Mouse (Mus musculus) hindbrain, embryonic 12.5 days (tissue): ENCODE data around the gene Eml4. TPM values are rescaled to one million over a fixed set of nuclear protein-coding genes. Genes with fewer than 3 reads are reported as not detected.
A peak's percentile ranks its signal among the peaks of the same experiment; 100 is the strongest.

Experiments used
- ATAC-seq: fragments of 200-750 bp; cut with Nextera tagmentation; 2 replicates; pipeline ENCODE4 v1.8.0; 2017; ENCODE audit warnings: moderate TSS enrichment; ENCODE audit not compliant: low FRiP score
- H3K27ac ChIP-seq: fragments of 300-500 bp; sonication (generic); 2 replicates; pipeline ENCODE4 v1.5.1; 2016; ENCODE audit warnings: mild to moderate bottlenecking
- H3K27me3 ChIP-seq: fragments of 300-500 bp; sonication (generic); 2 replicates; pipeline ENCODE4 v1.6.1; 2016; ENCODE audit warnings: mild to moderate bottlenecking
- H3K36me3 ChIP-seq: fragments of 300-500 bp; sonication (generic); 2 replicates; pipeline ENCODE4 v1.6.1; 2016; ENCODE audit warnings: mild to moderate bottlenecking
- H3K4me1 ChIP-seq: fragments of 300-500 bp; sonication (generic); 2 replicates; pipeline ENCODE4 v1.6.1; 2016
- H3K4me2 ChIP-seq: fragments of 300-500 bp; sonication (generic); replicated peaks from 2 replicates; pipeline ENCODE4 v1.6.1; 2016; ENCODE audit warnings: mild to moderate bottlenecking
- H3K4me3 ChIP-seq: fragments of 300-500 bp; sonication (generic); 2 replicates; pipeline ENCODE4 v1.5.1; 2016; ENCODE audit warnings: mild to moderate bottlenecking
- H3K9ac ChIP-seq: fragments of 300-500 bp; sonication (generic); 2 replicates; pipeline ENCODE4 v1.6.1; 2016; ENCODE audit warnings: mild to moderate bottlenecking, moderate library complexity
- H3K9me3 ChIP-seq: fragments of 300-500 bp; sonication (generic); replicated peaks from 2 replicates; pipeline ENCODE4 v1.6.1; 2016; ENCODE audit warnings: mild to moderate bottlenecking
- WGBS: fragments of 180-500 bp; shearing (Covaris S2); methylation state at CpG from one replicate; pipeline ENCODE4 v1.1.7; 2016; 5-methylcytosine and 5-hydroxymethylcytosine counted together
- polyA plus RNA-seq: library from polyadenylated mRNA; unstranded; fragments of >200 nt; fragmentation: Nextera tagmentation; extraction: Ambion mirVana; gene quantifications from 2 replicates; pipeline ENCODE4 v1.2.1, GENCODE M21; 2016

Eml4 gene
- polyA plus RNA-seq: 57.9 and 59.7 TPM in 2 replicates

DNA sequence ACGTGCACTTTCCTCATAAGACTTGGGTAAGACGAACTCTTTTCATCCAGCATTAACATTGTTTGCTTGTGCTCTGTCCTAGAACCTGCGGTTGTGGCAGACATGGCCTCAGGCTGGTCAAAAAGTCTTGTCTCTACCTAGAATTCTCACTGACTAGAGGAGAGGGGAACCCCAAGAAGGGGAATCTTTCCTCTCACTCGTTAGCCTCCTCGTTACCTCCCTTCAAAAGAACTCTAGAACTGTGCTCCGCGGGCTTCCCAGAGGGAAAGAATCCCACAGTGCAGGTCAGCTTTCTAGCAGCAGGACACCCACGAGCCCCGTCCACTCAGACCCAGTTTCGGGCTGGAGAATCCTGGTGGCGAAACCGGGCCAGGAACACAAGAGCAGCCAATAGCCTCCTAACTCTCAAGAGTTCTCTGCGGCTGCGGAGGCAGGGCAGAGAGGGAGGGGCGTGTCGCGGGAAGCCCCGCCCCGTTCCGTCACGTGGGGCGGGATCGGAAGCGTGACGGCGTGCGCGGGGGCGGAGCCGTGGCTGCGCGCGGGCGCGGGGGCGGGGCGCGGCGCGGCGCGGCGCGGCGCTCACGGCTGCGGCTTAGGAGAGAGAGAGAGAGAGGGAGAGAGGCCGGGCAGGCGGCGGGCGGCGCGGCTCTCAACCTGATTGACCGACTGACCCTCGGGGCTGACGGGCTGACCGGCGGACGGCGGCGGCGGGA lies at the start of gene Eml4:
Eml4 (plus strand) TSS at position 553 of the 713 bp plus-strand sequence.
- H3K4me1 ChIP-seq: peaks cover 17% of the 10 kb centered on the region
- peak within 1 kb of the TSS; percentile 92 for H3K27ac ChIP-seq
- no peaks in the 10 kb centered on the region for H3K9me3 ChIP-seq
- H3K36me3 ChIP-seq: no peaks in the 10 kb centered on the region
- H3K4me3 ChIP-seq: peak within 1 kb of the TSS; percentile 98
- ATAC-seq: peak; percentile 95
- no peaks in the 10 kb centered on the region for H3K27me3 ChIP-seq
- H3K4me2 ChIP-seq: peak within 1 kb of the TSS; percentile 80
- peak within 1 kb of the TSS; percentile 96 for H3K9ac ChIP-seq
- WGBS: 1% methylated on average over 23 of the region's 62 CpGs

DNA sequence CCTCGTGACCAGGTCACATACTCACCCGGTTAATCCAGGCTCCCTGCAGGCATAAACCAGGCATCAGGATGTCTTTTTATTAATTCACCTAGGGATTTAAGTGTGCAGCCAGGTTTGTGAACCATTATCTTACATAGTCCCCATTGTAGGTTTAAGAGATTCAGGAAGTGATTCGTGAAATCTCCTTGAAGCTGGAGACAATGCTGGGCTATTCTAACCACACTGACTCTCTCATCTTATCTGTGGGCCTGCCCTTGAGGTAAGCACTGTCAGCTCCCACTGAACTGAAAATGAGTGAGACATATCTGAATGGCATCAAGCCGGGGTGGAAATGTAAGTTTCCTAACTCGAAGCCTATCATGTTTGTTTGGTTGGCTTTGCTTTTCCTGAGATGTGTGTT lies 49.3 kb upstream of the Eml4 start:
- Histone ChIP-seq H3K4me2 (no peak overlapping the region), H3K4me3 (no peak overlapping the region), H3K4me1 (no peaks in the 10 kb centered on the region), H3K27me3 (no peaks in the 10 kb centered on the region), H3K9me3 (no peaks in the 10 kb centered on the region), H3K36me3 (no peaks in the 10 kb centered on the region), H3K27ac (no peak overlapping the region), H3K9ac (no peak overlapping the region)
- WGBS: 86% methylated on average over 5 of the region's 5 CpGs
- no peak for ATAC-seq

DNA sequence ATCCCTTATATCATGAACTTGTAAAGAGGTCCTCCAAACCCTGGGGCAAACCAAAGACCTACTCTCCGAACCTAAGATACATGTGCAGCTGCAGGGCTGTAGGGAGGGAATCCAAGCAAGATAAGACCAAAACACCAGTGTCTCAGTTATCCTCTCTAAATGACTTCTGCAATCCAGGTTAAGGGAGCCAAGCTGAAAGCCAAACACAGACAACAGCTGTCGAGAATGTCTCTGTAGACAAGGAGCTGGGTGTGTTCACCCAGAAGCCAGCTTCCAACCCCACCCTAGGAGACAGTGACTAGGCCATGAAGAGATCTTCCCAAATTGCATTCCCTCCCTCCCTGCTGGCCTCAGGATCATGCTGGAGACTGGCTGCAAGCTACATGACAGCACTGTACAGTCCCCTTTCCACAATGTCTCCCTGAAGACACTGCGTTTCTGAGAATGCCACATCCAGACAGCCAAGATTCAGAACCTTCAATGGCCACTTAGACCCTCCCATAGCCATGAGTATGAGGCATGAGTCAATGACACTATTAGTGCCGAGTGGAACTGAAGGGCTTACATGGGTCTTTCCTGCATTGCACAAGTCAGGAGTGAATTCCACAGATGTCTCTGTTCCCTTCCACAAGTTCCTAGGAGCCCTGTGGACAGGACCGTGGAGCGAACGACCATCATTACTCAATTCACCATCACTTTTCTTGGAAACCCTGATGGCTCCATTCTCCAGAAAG lies 46.5 kb upstream of the Eml4 start:
- Histone ChIP-seq H3K4me2 (no peak overlapping the region), H3K27ac (no peak overlapping the region), H3K9me3 (no peaks in the 10 kb centered on the region), H3K4me3 (no peak overlapping the region), H3K27me3 (no peaks in the 10 kb centered on the region), H3K9ac (no peak overlapping the region), H3K4me1 (peaks cover 3% of the 10 kb centered on the region), H3K36me3 (no peaks in the 10 kb centered on the region)
- WGBS: 88% methylated on average over 7 of the region's 7 CpGs
- ATAC-seq: no peak

DNA sequence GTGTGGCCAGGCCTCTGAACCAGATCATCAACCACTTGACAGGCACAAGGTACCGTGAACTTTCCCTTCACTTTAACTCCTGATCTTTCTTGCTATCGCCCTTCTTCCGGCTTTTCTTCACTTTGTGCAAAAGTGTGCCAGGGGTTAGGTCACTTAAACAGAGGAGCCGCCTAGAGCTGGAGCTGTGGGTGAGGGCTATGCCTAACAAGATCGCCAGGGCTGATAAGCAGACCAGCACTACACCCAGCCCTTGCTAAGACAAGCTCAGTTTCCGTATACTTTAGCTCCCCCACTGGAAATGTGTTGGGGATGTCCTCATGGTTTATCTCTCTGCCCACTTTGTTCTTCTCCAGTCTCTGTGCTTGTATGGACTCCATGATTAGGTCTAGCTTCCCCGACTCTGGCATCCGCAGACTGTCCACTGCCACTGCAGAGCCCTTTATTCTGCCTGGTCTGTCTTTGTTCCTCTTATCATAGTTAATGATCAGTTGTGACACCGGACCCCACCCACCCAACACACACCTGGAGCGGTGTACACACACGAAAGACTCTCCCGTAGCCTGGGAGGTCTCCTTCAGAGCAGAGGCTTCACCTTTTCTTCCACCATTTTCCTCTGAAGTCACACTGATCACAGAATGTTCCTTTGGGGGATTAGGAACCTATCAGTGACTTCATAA lies 43.6 kb upstream of the Eml4 start:
- Histone ChIP-seq H3K36me3 (no peaks in the 10 kb centered on the region), H3K4me3 (no peak overlapping the region), H3K27ac (no peak overlapping the region), H3K4me2 (no peak overlapping the region), H3K9ac (no peak overlapping the region), H3K27me3 (no peaks in the 10 kb centered on the region), H3K4me1 (peaks cover 3% of the 10 kb centered on the region), H3K9me3 (no peaks in the 10 kb centered on the region)
- ATAC-seq: no peak
- WGBS: 89% methylated on average over 12 of the region's 12 CpGs

DNA sequence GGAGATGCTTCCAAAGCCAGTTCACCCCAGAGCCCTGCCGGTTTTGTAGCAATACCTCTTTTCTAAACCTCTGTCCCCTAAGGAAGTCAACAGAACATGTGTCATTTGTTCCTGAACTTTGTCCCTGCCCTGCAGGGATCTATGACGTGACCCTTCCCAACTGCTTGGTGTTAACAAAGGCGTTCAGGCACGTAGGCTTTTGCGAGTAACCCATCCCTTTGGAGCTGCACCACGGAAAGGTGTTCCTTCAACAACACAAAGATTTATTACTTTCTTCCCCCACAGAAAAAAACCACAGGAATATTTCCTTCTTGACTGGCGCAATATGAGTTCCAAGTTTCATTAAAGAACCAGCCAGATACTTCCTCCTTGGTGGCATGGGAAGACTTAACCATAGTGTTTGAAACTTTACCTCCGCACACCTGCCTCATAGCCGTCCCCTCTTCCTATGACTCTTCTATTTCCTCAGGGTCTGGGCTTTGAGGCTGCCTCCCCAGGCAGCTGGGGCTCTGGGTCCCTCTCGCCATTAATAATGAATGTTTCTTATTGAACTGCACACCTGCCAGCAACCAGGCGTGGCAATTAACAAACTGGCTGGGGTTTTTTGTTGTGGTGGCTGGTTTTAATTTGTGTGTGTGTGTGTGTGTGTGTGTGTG lies 43.0 kb upstream of the Eml4 start:
- no peaks in the 10 kb centered on the region for H3K9me3 ChIP-seq
- no peak overlapping the region for H3K4me3 ChIP-seq
- ATAC-seq: no peak
- 68% methylated on average over 11 of the region's 11 CpGs for WGBS
- H3K9ac ChIP-seq: no peak overlapping the region
- no peaks in the 10 kb centered on the region for H3K27me3 ChIP-seq
- H3K4me2 ChIP-seq: no peak overlapping the region
- no peak overlapping the region for H3K27ac ChIP-seq
- H3K4me1 ChIP-seq: peaks cover 6% of the 10 kb centered on the region
- no peaks in the 10 kb centered on the region for H3K36me3 ChIP-seq

DNA sequence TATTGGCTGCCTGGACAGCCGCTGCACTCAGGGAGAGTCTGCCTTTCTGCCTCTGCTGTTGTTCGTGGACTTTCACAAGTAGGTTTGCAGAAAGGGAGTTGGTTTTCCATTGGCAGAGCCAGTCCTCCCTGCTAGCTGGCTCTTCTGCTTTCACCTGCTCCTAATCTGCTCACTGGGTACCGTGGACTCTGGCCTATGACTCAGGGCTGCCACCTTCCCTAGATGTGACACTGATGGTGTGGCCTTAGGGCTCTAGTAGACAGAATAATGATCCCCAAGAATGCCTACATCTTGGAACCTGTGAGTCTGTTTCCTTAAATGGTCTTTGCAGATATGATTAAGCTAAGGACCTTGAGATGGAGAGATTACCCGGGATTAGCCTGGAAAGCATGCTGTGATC lies 42.3 kb upstream of the Eml4 start:
- H3K4me2 ChIP-seq: no peak overlapping the region
- H3K4me1 ChIP-seq: peaks cover 6% of the 10 kb centered on the region
- H3K27ac ChIP-seq: no peak overlapping the region
- ATAC-seq: no peak
- H3K9ac ChIP-seq: no peak overlapping the region
- H3K27me3 ChIP-seq: no peaks in the 10 kb centered on the region
- H3K4me3 ChIP-seq: no peak overlapping the region
- 55% methylated on average over 4 of the region's 4 CpGs for WGBS
- H3K9me3 ChIP-seq: no peaks in the 10 kb centered on the region
- H3K36me3 ChIP-seq: no peaks in the 10 kb centered on the region

DNA sequence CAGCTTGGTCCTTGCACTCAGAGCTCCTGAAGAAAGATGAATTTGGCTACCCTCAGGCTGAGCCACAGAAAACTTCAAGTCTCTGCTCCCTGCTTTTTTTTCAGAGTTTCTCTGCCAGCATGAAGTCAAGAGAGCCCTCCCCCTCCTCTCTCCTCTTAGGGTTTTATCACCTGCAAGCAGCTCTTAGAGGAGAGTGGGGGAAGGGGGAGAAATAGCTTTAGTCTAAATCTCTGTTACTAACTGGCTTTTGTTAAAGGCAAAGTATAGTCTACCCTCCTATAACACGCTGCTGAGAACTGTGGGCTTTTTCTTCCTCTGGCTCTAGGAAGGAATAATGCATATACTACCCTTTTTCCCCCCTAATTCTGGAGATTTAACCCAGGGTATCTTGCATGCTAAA lies 41.5 kb upstream of the Eml4 start:
- ATAC-seq: no peak
- H3K4me1 ChIP-seq: peaks cover 6% of the 10 kb centered on the region
- H3K27ac ChIP-seq: no peak overlapping the region
- no peak overlapping the region for H3K4me3 ChIP-seq
- WGBS: 18% methylated on average over 1 of the region's 1 CpGs
- H3K9ac ChIP-seq: no peak overlapping the region
- H3K4me2 ChIP-seq: no peak overlapping the region
- no peaks in the 10 kb centered on the region for H3K36me3 ChIP-seq
- no peaks in the 10 kb centered on the region for H3K9me3 ChIP-seq
- 0 out of 2 replicates have a peak, but pooled peaks cover 3% of the 10 kb centered on the region for H3K27me3 ChIP-seq

DNA sequence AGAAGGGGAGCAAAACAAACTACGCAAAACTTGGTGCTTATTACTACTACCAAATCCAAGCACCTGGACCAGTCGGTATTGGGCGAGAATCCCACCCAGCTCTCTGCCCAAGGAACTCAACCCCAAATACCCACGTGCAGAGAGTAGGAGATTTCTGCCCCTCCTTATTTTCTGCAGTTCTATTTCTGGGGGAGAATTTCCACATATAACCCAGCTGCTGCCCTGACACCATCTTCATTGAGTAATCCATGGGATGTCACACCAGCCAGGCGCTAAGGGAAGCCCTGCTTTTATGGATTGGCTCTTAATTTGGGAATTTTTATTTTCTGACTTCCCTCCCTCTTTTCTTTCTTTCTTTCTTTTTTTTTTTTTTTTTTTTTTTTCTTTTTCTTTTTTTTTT lies 38.9 kb upstream of the Eml4 start:
- Histone ChIP-seq H3K9ac (no peak overlapping the region), H3K9me3 (no peaks in the 10 kb centered on the region), H3K27me3 (0 out of 2 replicates have a peak, but pooled peaks cover 3% of the 10 kb centered on the region), H3K4me1 (peaks cover 6% of the 10 kb centered on the region), H3K36me3 (no peaks in the 10 kb centered on the region), H3K27ac (no peak overlapping the region), H3K4me2 (no peak overlapping the region), H3K4me3 (no peak overlapping the region)
- WGBS: 72% methylated on average over 5 of the region's 5 CpGs
- no peak for ATAC-seq

DNA sequence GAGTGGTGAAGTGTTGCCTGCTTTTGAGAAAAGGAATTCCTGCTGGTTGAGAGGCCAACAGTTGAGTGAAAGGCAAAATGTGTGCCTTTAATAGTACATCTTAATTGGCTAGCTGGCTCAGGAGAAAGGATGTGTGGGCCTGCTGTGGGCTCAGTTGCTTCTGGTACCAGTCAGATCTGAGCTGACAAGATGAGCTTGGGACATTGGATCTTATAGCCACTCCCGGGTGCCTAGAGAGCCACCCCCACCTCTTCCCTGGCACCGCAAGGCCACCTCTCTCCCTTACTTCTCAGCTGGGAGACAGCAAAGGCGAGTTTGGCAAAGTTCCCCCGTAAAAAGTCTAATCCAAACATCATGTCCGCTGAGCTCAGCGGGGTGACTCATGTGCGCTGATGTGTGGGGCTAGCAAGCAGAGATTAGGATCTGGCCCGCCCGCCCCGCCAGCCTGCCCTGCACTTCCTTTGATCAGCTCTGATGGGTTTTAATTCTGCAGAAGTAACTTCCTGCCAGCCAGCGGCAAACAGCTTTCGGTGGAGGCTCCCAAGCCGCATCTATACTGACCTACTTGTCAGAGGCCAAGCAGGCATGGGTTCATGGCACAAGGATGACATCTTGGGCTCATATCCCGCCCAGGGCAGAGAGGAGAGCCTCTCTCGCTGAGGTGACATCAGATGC lies 38.4 kb upstream of the Eml4 start:
- Histone ChIP-seq H3K9me3 (no peaks in the 10 kb centered on the region), H3K27ac (no peak overlapping the region), H3K9ac (no peak overlapping the region), H3K4me2 (peak overlapping the region; percentile 34), H3K36me3 (no peaks in the 10 kb centered on the region), H3K27me3 (0 out of 2 replicates have a peak, but pooled peaks cover 3% of the 10 kb centered on the region), H3K4me3 (no peak overlapping the region), H3K4me1 (peaks cover 6% of the 10 kb centered on the region)
- no peak for ATAC-seq
- WGBS: 12% methylated on average over 15 of the region's 15 CpGs

DNA sequence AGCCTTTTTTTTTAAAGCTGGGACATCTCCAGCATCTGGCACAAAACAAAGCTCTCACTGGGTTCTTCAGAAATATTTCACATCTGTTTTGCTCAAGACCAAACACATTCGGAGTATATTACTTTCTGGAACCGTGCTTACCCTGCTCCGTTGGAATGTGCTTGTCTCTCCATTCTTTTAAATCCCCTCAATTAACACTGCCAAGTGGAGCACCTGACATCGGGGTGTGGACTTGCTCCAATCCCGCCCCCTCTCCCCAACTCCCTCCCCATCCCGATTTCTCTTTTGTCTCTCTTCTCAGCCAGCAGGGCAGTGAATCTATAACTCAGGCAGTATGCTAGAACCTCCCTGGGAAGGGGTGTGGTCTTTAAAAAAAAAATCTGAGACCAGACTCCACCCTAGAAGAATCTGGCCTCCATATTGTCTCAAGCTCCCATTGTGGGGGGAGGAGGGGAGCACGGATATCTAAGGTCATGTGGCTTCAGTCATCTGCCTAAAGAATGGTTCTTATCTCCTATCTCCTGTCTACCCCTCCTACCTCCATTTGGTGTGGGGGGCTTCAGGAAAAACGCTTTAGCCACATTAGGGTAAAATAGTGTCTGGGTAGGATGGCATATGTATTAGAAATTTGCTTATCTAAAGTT lies 37.6 kb upstream of the Eml4 start:
- Histone ChIP-seq H3K4me1 (peaks cover 3% of the 10 kb centered on the region; the same call in 1 of the 2 replicates), H3K4me2 (no peak overlapping the region), H3K27me3 (0 out of 2 replicates have a peak, but pooled peaks cover 3% of the 10 kb centered on the region), H3K4me3 (no peak overlapping the region), H3K9me3 (no peaks in the 10 kb centered on the region), H3K27ac (no peak overlapping the region), H3K36me3 (no peaks in the 10 kb centered on the region), H3K9ac (no peak overlapping the region)
- ATAC-seq: no peak
- 50% methylated on average over 8 of the region's 8 CpGs for WGBS

DNA sequence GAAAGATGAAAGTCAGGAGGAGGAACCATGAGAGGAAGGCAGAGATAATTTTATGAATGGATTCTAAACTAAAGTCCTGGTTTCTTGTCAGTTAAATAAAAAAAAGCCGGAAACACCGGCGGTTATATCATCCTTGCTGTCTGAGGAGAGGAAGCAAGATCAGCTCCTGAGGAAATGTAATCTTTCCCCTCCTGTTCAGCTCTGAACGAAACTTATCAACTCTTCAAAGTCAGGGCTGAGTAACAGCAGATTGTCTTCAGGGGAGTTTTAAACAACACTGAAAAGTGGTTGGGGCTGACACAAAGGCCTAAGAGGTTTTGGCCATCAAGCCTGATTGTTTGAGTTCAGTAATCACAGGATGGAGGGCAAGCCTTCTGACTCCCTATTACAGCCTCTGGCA lies 35.3 kb upstream of the Eml4 start:
- H3K27me3 ChIP-seq: 0 out of 2 replicates have a peak, but pooled peaks cover 3% of the 10 kb centered on the region
- no peak overlapping the region for H3K9ac ChIP-seq
- no peaks in the 10 kb centered on the region for H3K36me3 ChIP-seq
- no peaks in the 10 kb centered on the region for H3K9me3 ChIP-seq
- H3K4me1 ChIP-seq: peaks cover 3% of the 10 kb centered on the region; the same call in 1 of the 2 replicates
- H3K4me3 ChIP-seq: no peak overlapping the region
- 65% methylated on average over 4 of the region's 4 CpGs for WGBS
- ATAC-seq: no peak
- no peak overlapping the region for H3K27ac ChIP-seq
- H3K4me2 ChIP-seq: no peak overlapping the region
